Mouse (Mus musculus) heart, embryonic 10.5 days (tissue): ENCODE measurements at regions not wholly inside any gene's neighbourhood (a gene's known extent, or its start where the extent isn't known, plus 50 kb on each side); places are given as distances from the start of the nearest gene placed in this dataset.

Source experiments
- DNase-seq: peaks from one replicate; pipeline ENCODE4 v3.0.0-alpha.2; 2017; ENCODE audit warnings: low spot score
- H3K27ac ChIP-seq: fragments of 300-500 bp; sonication (generic); 2 replicates; pipeline ENCODE4 v1.5.1; 2016; ENCODE audit warnings: mild to moderate bottlenecking
- H3K27me3 ChIP-seq: fragments of 300-500 bp; sonication (generic); 2 replicates; pipeline ENCODE4 v1.6.1; 2016; ENCODE audit warnings: mild to moderate bottlenecking; ENCODE audit not compliant: poor library complexity, insufficient read depth, severe bottlenecking
- H3K36me3 ChIP-seq: fragments of 300-500 bp; sonication (generic); 2 replicates; pipeline ENCODE4 v1.6.1; 2016; ENCODE audit warnings: mild to moderate bottlenecking, moderate library complexity
- H3K4me1 ChIP-seq: fragments of 300-500 bp; sonication (generic); 2 replicates; pipeline ENCODE4 v1.6.1; 2016; ENCODE audit warnings: mild to moderate bottlenecking
- H3K4me3 ChIP-seq: fragments of 300-500 bp; sonication (generic); 2 replicates; pipeline ENCODE4 v1.5.1; 2016; ENCODE audit warnings: mild to moderate bottlenecking, moderate library complexity
- H3K9me3 ChIP-seq: fragments of 300-500 bp; sonication (generic); 2 replicates; pipeline ENCODE4 v1.6.1; 2016; ENCODE audit warnings: mild to moderate bottlenecking, moderate library complexity
- WGBS: fragments of 180-500 bp; shearing (Covaris S2); methylation state at CpG from one replicate; pipeline ENCODE4 v1.1.7; 2016; 5-methylcytosine and 5-hydroxymethylcytosine counted together

- Histone ChIP-seq H3K27me3 (no peaks in the 10 kb centered on the region), H3K27ac (no peak overlapping the region), H3K9me3 (no peaks in the 10 kb centered on the region), H3K36me3 (no peaks in the 10 kb centered on the region), H3K4me1 (0 out of 2 replicates have a peak, but pooled peaks cover 4% of the 10 kb centered on the region), H3K4me3 (no peak overlapping the region)
- 75% methylated on average over 8 of the region's 8 CpGs for WGBS
- DNase-seq: no peak
Measured at GRCm38 (mm10) chr3:41241856-41242552, 159.2 kb upstream of the Pgrmc2 start.

- no peaks in the 10 kb centered on the region for H3K9me3 ChIP-seq
- DNase-seq: no peak
- H3K4me1 ChIP-seq: peaks cover 9% of the 10 kb centered on the region; the same call in 1 of the 2 replicates
- no peak overlapping the region for H3K27ac ChIP-seq
- 67% methylated on average over 13 of the region's 13 CpGs for WGBS
- no peaks in the 10 kb centered on the region for H3K27me3 ChIP-seq
- no peaks in the 10 kb centered on the region for H3K36me3 ChIP-seq
- no peak overlapping the region for H3K4me3 ChIP-seq
Measured at GRCm38 (mm10) chr3:41239801-41240200, 157.0 kb upstream of the Pgrmc2 start.

GRCm38 (mm10) chr3:41239246-41239645, 156.4 kb upstream of the Pgrmc2 start:
- 84% methylated on average over 6 of the region's 6 CpGs for WGBS

GRCm38 (mm10) chr3:41238046-41238445, 155.2 kb upstream of the Pgrmc2 start:
- 79% methylated on average over 7 of the region's 7 CpGs for WGBS
- no peak overlapping the region for H3K27ac ChIP-seq
- H3K36me3 ChIP-seq: no peaks in the 10 kb centered on the region
- H3K27me3 ChIP-seq: no peaks in the 10 kb centered on the region
- H3K4me3 ChIP-seq: no peak overlapping the region
- peaks cover 17% of the 10 kb centered on the region; the same call in 1 of the 2 replicates for H3K4me1 ChIP-seq
- no peaks in the 10 kb centered on the region for H3K9me3 ChIP-seq
- DNase-seq: no peak

More at GRCm38 (mm10) chr3:41239246-41239645, 156.4 kb upstream of the Pgrmc2 start:
- Histone ChIP-seq H3K9me3 (no peaks in the 10 kb centered on the region), H3K36me3 (no peaks in the 10 kb centered on the region), H3K27ac (no peak overlapping the region), H3K4me3 (no peak overlapping the region), H3K4me1 (peaks cover 15% of the 10 kb centered on the region; the same call in 1 of the 2 replicates), H3K27me3 (no peaks in the 10 kb centered on the region)
- no peak for DNase-seq

- Histone ChIP-seq H3K36me3 (no peaks in the 10 kb centered on the region), H3K4me1 (peaks cover 17% of the 10 kb centered on the region; the same call in 1 of the 2 replicates), H3K27me3 (no peaks in the 10 kb centered on the region), H3K27ac (no peak overlapping the region), H3K4me3 (no peak overlapping the region), H3K9me3 (no peaks in the 10 kb centered on the region)
- 94% methylated on average over 2 of the region's 2 CpGs for WGBS
- no peak for DNase-seq
Measured at GRCm38 (mm10) chr3:41235610-41236009, 152.8 kb upstream of the Pgrmc2 start.

GRCm38 (mm10) chr3:41234994-41235393, 152.1 kb upstream of the Pgrmc2 start:
- no peak overlapping the region for H3K4me3 ChIP-seq
- no peaks in the 10 kb centered on the region for H3K9me3 ChIP-seq
- no peaks in the 10 kb centered on the region for H3K27me3 ChIP-seq
- peak; percentile 74 for DNase-seq
- peaks cover 17% of the 10 kb centered on the region; the same call in 1 of the 2 replicates for H3K4me1 ChIP-seq
- no peak overlapping the region; the same call in 1 of the 2 replicates for H3K27ac ChIP-seq
- WGBS: 38% methylated on average over 9 of the region's 9 CpGs
- no peaks in the 10 kb centered on the region for H3K36me3 ChIP-seq

GRCm38 (mm10) chr3:41234191-41234590, 151.3 kb upstream of the Pgrmc2 start:
- H3K27ac ChIP-seq: no peak overlapping the region
- H3K4me3 ChIP-seq: no peak overlapping the region
- no peaks in the 10 kb centered on the region for H3K27me3 ChIP-seq
- 71% methylated on average over 7 of the region's 7 CpGs for WGBS
- peak; percentile 74 for DNase-seq
- H3K9me3 ChIP-seq: no peaks in the 10 kb centered on the region
- peaks cover 16% of the 10 kb centered on the region; the same call in 1 of the 2 replicates for H3K4me1 ChIP-seq
- H3K36me3 ChIP-seq: no peaks in the 10 kb centered on the region

GRCm38 (mm10) chr3:41233439-41233838, 150.6 kb upstream of the Pgrmc2 start:
- Histone ChIP-seq H3K9me3 (no peaks in the 10 kb centered on the region), H3K27ac (no peak overlapping the region), H3K4me3 (no peak overlapping the region), H3K4me1 (peaks cover 22% of the 10 kb centered on the region; the same call in 1 of the 2 replicates), H3K27me3 (no peaks in the 10 kb centered on the region), H3K36me3 (no peaks in the 10 kb centered on the region)
- 78% methylated on average over 8 of the region's 8 CpGs for WGBS
- peak; percentile 68 for DNase-seq

- no peaks in the 10 kb centered on the region for H3K9me3 ChIP-seq
- no peak overlapping the region for H3K4me3 ChIP-seq
- 86% methylated on average over 3 of the region's 3 CpGs for WGBS
- peak; percentile 42 for DNase-seq
- H3K36me3 ChIP-seq: no peaks in the 10 kb centered on the region
- no peak overlapping the region for H3K27ac ChIP-seq
- peaks cover 22% of the 10 kb centered on the region; the same call in 1 of the 2 replicates for H3K4me1 ChIP-seq
- H3K27me3 ChIP-seq: no peaks in the 10 kb centered on the region
Measured at GRCm38 (mm10) chr3:41230961-41231377, 148.1 kb upstream of the Pgrmc2 start.

- Histone ChIP-seq H3K27me3 (no peaks in the 10 kb centered on the region), H3K9me3 (no peaks in the 10 kb centered on the region), H3K27ac (no peak overlapping the region), H3K4me1 (peaks cover 14% of the 10 kb centered on the region; the same call in 1 of the 2 replicates), H3K36me3 (no peaks in the 10 kb centered on the region), H3K4me3 (no peak overlapping the region)
- DNase-seq: no peak
- 74% methylated on average over 2 of the region's 2 CpGs for WGBS
Measured at GRCm38 (mm10) chr3:41229493-41229892, 146.6 kb upstream of the Pgrmc2 start.

- peaks cover 9% of the 10 kb centered on the region; the same call in 1 of the 2 replicates for H3K4me1 ChIP-seq
- H3K9me3 ChIP-seq: no peaks in the 10 kb centered on the region
- no peaks in the 10 kb centered on the region for H3K36me3 ChIP-seq
- H3K27me3 ChIP-seq: no peaks in the 10 kb centered on the region
- peak overlapping the region; percentile 36; the same call in 1 of the 2 replicates for H3K27ac ChIP-seq
- peak; percentile 81 for DNase-seq
- WGBS: 22% methylated on average over 7 of the region's 7 CpGs
- H3K4me3 ChIP-seq: 0 out of 2 replicates have a peak overlapping the region, but pooled peaks have one; percentile 12
Measured at GRCm38 (mm10) chr3:41228536-41228935, 145.7 kb upstream of the Pgrmc2 start.

GRCm38 (mm10) chr3:41220746-41221145, 137.9 kb upstream of the Pgrmc2 start:
- no peaks in the 10 kb centered on the region for H3K27me3 ChIP-seq
- H3K4me1 ChIP-seq: no peaks in the 10 kb centered on the region
- H3K4me3 ChIP-seq: no peak overlapping the region
- DNase-seq: no peak
- no peaks in the 10 kb centered on the region for H3K36me3 ChIP-seq
- H3K27ac ChIP-seq: no peak overlapping the region
- H3K9me3 ChIP-seq: no peaks in the 10 kb centered on the region

- Histone ChIP-seq H3K27me3 (no peaks in the 10 kb centered on the region), H3K9me3 (no peaks in the 10 kb centered on the region), H3K4me3 (no peak overlapping the region), H3K27ac (no peak overlapping the region), H3K4me1 (no peaks in the 10 kb centered on the region), H3K36me3 (no peaks in the 10 kb centered on the region)
- 91% methylated on average over 3 of the region's 3 CpGs for WGBS
- DNase-seq: no peak
Measured at GRCm38 (mm10) chr3:41217770-41218169, 134.9 kb upstream of the Pgrmc2 start.
